Mouse (Mus musculus) erythroblast, embryonic 14.5 days (primary cell): ENCODE results near the gene Camsap2.

Experiments
- GATA1 ChIP-seq: IDR thresholded peaks from 2 replicates; pipeline ENCODE4 v1.6.1; 2012; ENCODE audit warnings: low read length, inconsistent platforms, mixed read lengths
- TAL1 ChIP-seq: IDR thresholded peaks from 3 replicates; pipeline ENCODE4 v1.6.1; 2012; ENCODE audit warnings: low read length, inconsistent platforms, mixed read lengths

GRCm38 (mm10) chr1:136344768-136345453, 993 bp downstream of the Camsap2 start:
- TF ChIP-seq TAL1 = no peak
- no peak for TF ChIP-seq GATA1
